Mouse (Mus musculus) stomach, embryonic 14.5 days (tissue): ENCODE results near the gene 5730596B20Rik. TPM values are rescaled to one million over a fixed set of nuclear protein-coding genes. Genes with fewer than 3 reads are reported as not detected.

Experiments
- ATAC-seq: fragments of 200-750 bp; cut with Nextera tagmentation; 2 replicates; pipeline ENCODE4 v1.8.0; 2017; ENCODE audit warnings: low read depth, moderate TSS enrichment; ENCODE audit not compliant: insufficient number of reproducible peaks, insufficient read depth, low FRiP score
- H3K27ac ChIP-seq: fragments of 300-500 bp; sonication (generic); 2 replicates; pipeline ENCODE4 v1.5.1; 2014; ENCODE audit warnings: mild to moderate bottlenecking, low read length, moderate library complexity, mixed read lengths
- H3K27me3 ChIP-seq: fragments of 300-500 bp; sonication (generic); 2 replicates; pipeline ENCODE4 v1.6.1; 2014; ENCODE audit warnings: low read length, control low read depth, mixed read lengths; ENCODE audit not compliant: control insufficient read depth, insufficient read depth
- H3K36me3 ChIP-seq: fragments of 300-500 bp; sonication (generic); 2 replicates; pipeline ENCODE4 v1.6.1; 2014; ENCODE audit warnings: mild to moderate bottlenecking, control low read depth, low read length, moderate library complexity, mixed read lengths; ENCODE audit not compliant: control insufficient read depth, insufficient read depth
- H3K4me1 ChIP-seq: fragments of 300-500 bp; sonication (generic); 2 replicates; pipeline ENCODE4 v1.6.1; 2014; ENCODE audit warnings: low read length, control low read depth, mixed read lengths; ENCODE audit not compliant: control insufficient read depth, insufficient read depth
- H3K4me2 ChIP-seq: fragments of 300-500 bp; sonication (generic); replicated peaks from 2 replicates; pipeline ENCODE4 v1.6.1; 2014; ENCODE audit warnings: low read depth, low read length, control low read depth
- H3K4me3 ChIP-seq: fragments of 300-500 bp; sonication (generic); 2 replicates; pipeline ENCODE4 v1.5.1; 2014; ENCODE audit warnings: low read depth, low read length, control low read depth
- H3K9ac ChIP-seq: fragments of 300-500 bp; sonication (generic); replicated peaks from 2 replicates; pipeline ENCODE4 v1.6.1; 2014; ENCODE audit warnings: low read depth, mild to moderate bottlenecking, control low read depth, low read length, moderate library complexity, mixed read lengths
- H3K9me3 ChIP-seq: fragments of 300-500 bp; sonication (generic); 2 replicates; pipeline ENCODE4 v1.6.1; 2016; ENCODE audit warnings: low read depth, low read length, control low read depth; ENCODE audit not compliant: control insufficient read depth
- WGBS: fragments of 180-500 bp; shearing (Covaris S2); extraction: QIAGEN DNeasy Blood & Tissue Kit; methylation state at CpG from one replicate; pipeline ENCODE4 v1.1.7; 2014; 5-methylcytosine and 5-hydroxymethylcytosine counted together
- polyA plus RNA-seq: library from polyadenylated mRNA; unstranded; fragments of >200 nt; fragmentation: Nextera tagmentation; extraction: Ambion mirVana; gene quantifications from 2 replicates; pipeline ENCODE4 v1.2.1, GENCODE M21; 2014

The 5730596B20Rik gene
- polyA plus RNA-seq, 1 experiment from 2014 or later: 4.7 TPM

GRCm38 (mm10) chr6:52208072-52208867 lies 31.0 kb downstream of the 5730596B20Rik start, which contains the start of gene Hoxa6:
TSS of gene Hoxa6 (minus strand) at chr6:52208722.
- H3K9me3 ChIP-seq: no peaks in the 10 kb centered on the region
- 4% methylated on average over 47 of the region's 47 CpGs for WGBS
- H3K9ac ChIP-seq: peak within 1 kb of the TSS; percentile 18
- H3K4me3 ChIP-seq: peak within 1 kb of the TSS; percentile 90
- H3K27me3 ChIP-seq: peaks cover 19% of the 10 kb centered on the region
- no peak for ATAC-seq
- peaks cover 3% of the 10 kb centered on the region; the same call in 1 of the 2 replicates for H3K4me1 ChIP-seq
- peak within 1 kb of the TSS; percentile 81 for H3K27ac ChIP-seq
- no peaks in the 10 kb centered on the region for H3K36me3 ChIP-seq
- H3K4me2 ChIP-seq: peak within 1 kb of the TSS; percentile 78

GRCm38 (mm10) chr6:52208868-52209684 lies 31.8 kb downstream of the 5730596B20Rik start:
- peaks cover 3% of the 10 kb centered on the region; the same call in 1 of the 2 replicates for H3K4me1 ChIP-seq
- H3K36me3 ChIP-seq: no peaks in the 10 kb centered on the region
- no peaks in the 10 kb centered on the region for H3K9me3 ChIP-seq
- H3K27ac ChIP-seq: peak overlapping the region; percentile 71; the same call in 1 of the 2 replicates
- ATAC-seq: no peak
- H3K27me3 ChIP-seq: peaks cover 20% of the 10 kb centered on the region
- H3K4me2 ChIP-seq: peak overlapping the region; percentile 78
- peak overlapping the region; percentile 18 for H3K9ac ChIP-seq
- 13% methylated on average over 18 of the region's 18 CpGs for WGBS
- H3K4me3 ChIP-seq: peak overlapping the region; percentile 47

- no peak for ATAC-seq
- Histone ChIP-seq H3K27ac (peak overlapping the region; percentile 71; the same call in 1 of the 2 replicates), H3K4me2 (peak overlapping the region; percentile 78), H3K9me3 (no peaks in the 10 kb centered on the region), H3K36me3 (no peaks in the 10 kb centered on the region), H3K9ac (peak overlapping the region; percentile 18), H3K4me3 (peak overlapping the region; percentile 47), H3K27me3 (peaks cover 24% of the 10 kb centered on the region), H3K4me1 (peaks cover 3% of the 10 kb centered on the region; the same call in 1 of the 2 replicates)
- 23% methylated on average over 12 of the region's 12 CpGs for WGBS
These were observed 32.4 kb downstream of the 5730596B20Rik start for GRCm38 (mm10) chr6:52209685-52210046.

- H3K4me3 ChIP-seq: peak overlapping the region; percentile 47
- ATAC-seq: peak; percentile 19; the same call in 1 of the 2 replicates
- no peaks in the 10 kb centered on the region for H3K9me3 ChIP-seq
- no peaks in the 10 kb centered on the region for H3K36me3 ChIP-seq
- H3K27me3 ChIP-seq: peaks cover 36% of the 10 kb centered on the region
- H3K9ac ChIP-seq: peak overlapping the region; percentile 62
- 2% methylated on average over 37 of the region's 37 CpGs for WGBS
- H3K27ac ChIP-seq: peak overlapping the region; percentile 84; the same call in 1 of the 2 replicates
- no peaks in the 10 kb centered on the region for H3K4me1 ChIP-seq
- H3K4me2 ChIP-seq: peak overlapping the region; percentile 78
These were observed 34.1 kb downstream of the 5730596B20Rik start for GRCm38 (mm10) chr6:52211170-52211935.

- WGBS: 5% methylated on average over 13 of the region's 13 CpGs
- Histone ChIP-seq H3K4me3 (peak overlapping the region; percentile 47), H3K9me3 (no peaks in the 10 kb centered on the region), H3K9ac (peak overlapping the region; percentile 62), H3K27ac (peak overlapping the region; percentile 84; the same call in 1 of the 2 replicates), H3K4me2 (peak overlapping the region; percentile 78), H3K4me1 (no peaks in the 10 kb centered on the region), H3K36me3 (no peaks in the 10 kb centered on the region), H3K27me3 (peaks cover 36% of the 10 kb centered on the region)
- ATAC-seq: no peak
These were observed 34.7 kb downstream of the 5730596B20Rik start for GRCm38 (mm10) chr6:52211961-52212360.

GRCm38 (mm10) chr6:52212556-52213118 lies 35.3 kb downstream of the 5730596B20Rik start:
- Histone ChIP-seq H3K27ac (peak overlapping the region; percentile 84), H3K36me3 (no peaks in the 10 kb centered on the region), H3K9me3 (no peaks in the 10 kb centered on the region), H3K4me2 (peak overlapping the region; percentile 78), H3K9ac (peak overlapping the region; percentile 62), H3K4me1 (0 out of 2 replicates have a peak, but pooled peaks cover 2% of the 10 kb centered on the region), H3K27me3 (peaks cover 36% of the 10 kb centered on the region), H3K4me3 (peak overlapping the region; percentile 47)
- WGBS: 3% methylated on average over 22 of the region's 22 CpGs
- ATAC-seq: no peak

GRCm38 (mm10) chr6:52213119-52213986 lies 36.1 kb downstream of the 5730596B20Rik start, which contains the start of the genes Hoxa3 and Gm28308:
TSS of gene Hoxa3 (minus strand) at chr6:52213336.
TSS of gene Gm28308 (minus strand) at chr6:52213339.
- Histone ChIP-seq H3K27ac (peak within 1 kb of the TSS; percentile 84), H3K9me3 (no peaks in the 10 kb centered on the region), H3K9ac (peak within 1 kb of the TSS; percentile 62), H3K4me1 (0 out of 2 replicates have a peak, but pooled peaks cover 4% of the 10 kb centered on the region), H3K4me2 (peak within 1 kb of the TSS; percentile 78), H3K4me3 (peak within 1 kb of the TSS; percentile 47), H3K27me3 (peaks cover 42% of the 10 kb centered on the region), H3K36me3 (no peaks in the 10 kb centered on the region)
- ATAC-seq: 0 out of 2 replicates have a peak, but pooled peaks have one; percentile 29
- WGBS: 4% methylated on average over 38 of the region's 38 CpGs
